Mouse (Mus musculus): ENCODE data around the gene Nwd2.

The Nwd2 gene

DNA sequence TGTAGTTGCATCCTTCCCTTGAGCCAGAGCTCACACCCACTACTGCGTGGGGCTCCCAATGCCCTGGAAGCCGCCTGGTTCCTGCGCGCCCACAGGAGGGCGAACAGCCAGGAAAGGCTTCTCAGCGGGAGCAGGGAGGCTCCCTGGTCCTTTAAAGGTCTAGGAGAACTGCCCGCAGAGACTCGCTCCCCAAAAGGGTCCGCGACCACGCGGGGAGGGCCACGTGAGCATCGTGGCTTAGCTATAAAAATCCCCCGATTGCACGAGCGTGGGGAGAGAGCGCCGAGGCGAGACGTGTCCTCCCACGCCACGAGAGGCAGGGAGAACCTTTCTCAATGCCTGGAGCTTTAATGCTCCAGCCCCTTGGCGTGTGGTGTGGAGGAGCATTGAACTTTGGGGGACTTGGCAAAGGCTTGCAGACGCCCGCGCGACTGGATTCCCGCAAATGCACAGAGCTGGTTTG is at the start of gene Nwd2:
Gene Nwd2 (plus strand): TSS at position 33 of the 463 bp plus-strand sequence.
- peak; percentile 16 to 20 for DNase-seq

GRCm38 (mm10) chr5:63607447-63607846 is 41.5 kb upstream of the Nwd2 start:
- DNase-seq: no peak

DNA sequence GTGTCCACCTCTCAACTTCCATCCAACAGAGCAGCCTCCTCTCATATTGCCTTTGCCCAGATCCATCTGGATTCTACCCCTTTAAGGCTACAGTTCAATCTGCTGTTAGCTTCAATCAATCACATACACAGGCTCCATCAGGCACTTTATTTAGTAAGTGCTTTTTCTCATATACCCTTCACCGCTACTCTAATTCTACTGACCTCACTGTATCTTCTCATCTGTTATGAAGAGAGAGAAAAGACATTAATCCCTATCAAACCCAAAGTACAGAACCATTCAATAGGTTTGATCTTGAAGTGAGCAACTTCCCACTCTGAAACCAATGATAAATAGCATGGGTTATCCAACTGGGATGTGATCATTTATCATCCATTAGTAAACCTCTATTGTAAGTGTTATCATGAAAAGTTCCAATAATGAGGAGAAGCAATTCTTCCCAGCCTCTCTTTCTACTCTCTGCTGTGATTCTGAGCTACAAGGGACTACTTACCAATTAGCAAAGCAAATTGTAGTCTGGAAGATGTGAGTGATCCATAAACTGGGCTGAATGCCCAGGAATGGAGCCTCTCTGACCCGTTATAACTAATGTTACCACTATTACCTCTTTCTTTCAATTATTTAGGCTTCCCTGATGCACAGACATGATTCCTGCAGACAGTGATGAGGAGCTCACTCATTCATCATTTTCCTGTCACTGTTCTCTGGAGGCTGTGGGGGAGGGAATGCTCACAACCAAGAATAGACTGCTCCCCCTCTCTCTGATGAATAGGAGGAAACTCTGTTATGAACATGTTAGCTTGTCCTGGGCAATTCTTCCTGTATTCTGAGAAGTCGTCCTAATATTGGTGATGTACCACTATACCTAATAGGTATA is 31.9 kb upstream of the Nwd2 start:
- DNase-seq: no peak

- DNase-seq: no peak
Observed at GRCm38 (mm10) chr5:63624123-63624522, 24.8 kb upstream of the Nwd2 start.

DNA sequence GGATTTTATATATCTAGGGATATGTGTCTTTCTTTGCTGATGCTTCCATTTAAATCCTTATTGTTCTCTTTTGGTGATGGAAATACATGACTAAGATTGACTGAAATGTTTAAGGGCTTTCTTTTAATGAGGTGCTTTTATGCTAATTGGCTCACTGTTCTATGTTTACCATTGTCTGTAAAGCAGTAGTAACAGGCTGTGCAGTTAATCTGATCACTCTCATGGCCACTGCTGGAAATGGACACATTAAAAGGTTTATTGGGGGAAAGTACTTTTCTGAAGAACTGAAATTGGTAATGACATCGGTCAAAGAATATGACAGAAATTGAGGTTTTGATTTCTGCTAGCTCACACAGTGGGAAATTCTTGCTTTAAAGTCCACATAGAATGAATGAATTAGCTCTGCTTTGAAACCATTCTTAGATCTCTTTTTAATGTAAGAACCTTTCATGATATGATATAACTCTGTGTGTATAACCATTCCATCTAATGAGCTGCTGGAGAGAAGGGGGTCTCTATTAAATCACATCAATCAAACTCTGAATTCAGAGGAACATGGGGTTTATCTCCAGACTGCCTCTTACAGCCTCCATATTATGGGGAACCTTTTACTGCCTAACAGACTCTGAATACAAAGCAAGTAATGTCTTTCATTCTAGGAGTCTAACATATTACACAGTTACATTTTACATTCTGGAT is 20.9 kb upstream of the Nwd2 start:
- no peak for DNase-seq

DNA sequence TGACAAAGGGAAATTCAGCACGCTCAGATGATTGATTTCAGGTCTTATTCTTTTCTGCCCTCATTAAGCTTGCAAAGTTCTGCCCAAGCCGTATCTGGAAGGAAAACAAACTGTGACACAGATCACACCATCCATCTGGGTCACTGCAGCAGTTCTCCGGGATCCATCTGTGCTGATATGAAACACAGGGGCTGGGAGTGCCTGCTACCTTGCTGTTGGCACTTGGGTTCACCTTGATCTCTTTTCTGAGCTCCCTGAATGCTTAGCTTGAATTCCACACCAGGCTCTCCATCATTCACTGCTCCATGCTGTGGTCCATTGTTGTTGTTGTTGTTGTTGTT is 20.4 kb upstream of the Nwd2 start:
- DNase-seq: peak; percentile 6 to 21

DNA sequence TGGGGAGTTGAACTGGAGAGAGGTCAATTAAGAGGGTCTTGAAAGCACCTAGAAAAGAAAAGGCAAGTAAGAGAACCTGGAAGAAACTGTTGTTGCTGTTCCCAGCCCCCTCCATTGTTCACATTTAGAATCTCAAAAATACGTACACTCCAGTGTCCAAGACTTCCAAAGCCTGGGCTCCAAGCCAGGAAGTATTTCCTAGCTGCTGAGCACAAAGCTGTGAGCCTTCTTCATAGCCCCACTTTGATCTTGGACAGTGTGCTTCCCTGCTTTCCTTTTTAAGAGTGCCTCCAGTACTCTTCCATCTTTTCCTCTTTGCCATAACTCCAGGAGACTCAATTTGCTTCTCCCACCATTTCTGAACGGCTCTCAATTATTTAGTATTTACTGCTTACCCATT is 14.3 kb upstream of the Nwd2 start:
- DNase-seq: peak in 1 of 2 experiments; percentile 11

- DNase-seq: peak in 1 of 2 experiments; percentile 15
Observed at GRCm38 (mm10) chr5:63648187-63648586, 715 bp upstream of the Nwd2 start.

DNA sequence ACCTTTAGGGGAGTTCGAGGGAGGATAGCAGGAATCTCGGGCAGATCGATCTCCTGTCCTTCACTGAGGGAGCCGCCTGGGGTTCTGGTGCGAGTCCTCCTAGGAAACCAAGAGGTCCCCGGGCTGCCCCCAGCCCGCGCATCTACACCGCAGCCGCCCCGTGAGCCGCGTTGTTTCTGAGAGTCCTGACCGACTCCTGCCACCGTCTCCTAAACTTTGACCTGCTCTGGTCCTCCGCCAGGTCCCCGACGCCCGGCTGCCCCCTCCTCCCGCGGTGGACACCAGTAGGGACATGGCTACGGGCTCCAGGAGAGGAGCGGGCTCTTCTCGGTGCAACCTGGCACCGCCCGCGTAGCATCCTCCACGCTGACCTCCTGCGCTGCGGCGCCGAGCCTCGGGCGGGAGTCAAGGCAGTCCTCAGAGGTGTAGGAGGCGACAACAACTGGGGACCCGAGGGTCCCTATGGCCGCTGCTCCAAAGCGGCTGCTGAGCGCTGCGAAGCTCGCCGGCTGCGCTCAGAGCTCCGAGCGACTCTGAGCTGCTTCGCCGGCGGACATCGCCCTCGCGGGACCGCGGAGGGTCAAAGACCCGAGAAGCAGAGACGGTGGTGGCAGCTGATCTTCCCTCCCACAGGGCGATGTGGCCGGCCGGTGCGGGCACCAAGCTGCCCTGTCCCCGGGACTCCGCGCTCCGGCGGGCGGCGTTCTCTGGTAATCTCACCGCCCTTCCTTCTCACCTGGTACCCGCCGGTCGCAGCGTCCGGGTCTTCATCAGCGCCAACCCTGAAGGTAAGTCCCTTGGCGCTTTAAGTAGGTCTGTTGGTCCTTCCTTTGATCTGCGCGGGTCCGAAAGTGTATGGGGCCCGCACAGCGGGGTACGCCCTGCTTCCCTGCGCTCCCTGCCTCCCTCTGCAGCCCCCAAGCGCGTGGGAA is 897 bp downstream of the Nwd2 start:
- DNase-seq: peak; percentile 30 to 40

DNA sequence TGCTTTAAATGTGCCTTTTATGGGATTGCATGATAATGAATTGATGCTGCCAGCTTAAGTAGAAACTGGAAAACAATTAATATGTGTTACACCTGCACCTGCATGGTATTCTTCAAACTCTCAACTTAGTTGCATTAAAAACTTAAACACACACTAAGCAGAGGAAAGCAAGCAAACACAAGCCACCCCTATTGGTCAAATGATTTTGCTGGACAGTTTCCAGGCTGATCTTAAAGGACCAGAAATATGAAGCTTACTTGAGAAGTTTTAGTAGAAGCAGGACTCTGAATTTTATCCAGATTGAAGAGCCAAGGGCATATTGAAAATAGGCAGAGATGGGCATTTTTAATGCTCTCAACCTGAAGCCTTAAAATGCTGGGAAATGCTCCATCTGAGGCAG is 2.9 kb downstream of the Nwd2 start:
- no peak for DNase-seq

DNA sequence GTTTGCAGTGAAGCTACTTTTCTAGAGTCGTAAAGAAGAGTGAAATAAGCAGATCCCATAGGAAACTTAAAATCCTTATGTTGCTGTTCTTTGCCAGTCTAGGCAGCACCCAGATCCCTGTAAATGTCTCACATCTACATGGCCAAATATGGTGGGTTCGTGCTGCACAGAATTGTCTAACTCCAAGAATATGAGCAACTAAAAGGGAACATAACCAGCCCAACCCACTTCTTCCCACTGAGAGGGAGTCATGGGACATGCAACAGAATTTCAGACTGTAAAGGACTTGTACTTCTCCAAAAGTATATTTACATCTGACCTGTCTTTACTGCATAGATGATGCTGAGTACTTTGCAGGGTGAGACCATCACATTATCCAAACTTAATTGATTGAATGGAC is 3.8 kb downstream of the Nwd2 start:
- DNase-seq: no peak

DNA sequence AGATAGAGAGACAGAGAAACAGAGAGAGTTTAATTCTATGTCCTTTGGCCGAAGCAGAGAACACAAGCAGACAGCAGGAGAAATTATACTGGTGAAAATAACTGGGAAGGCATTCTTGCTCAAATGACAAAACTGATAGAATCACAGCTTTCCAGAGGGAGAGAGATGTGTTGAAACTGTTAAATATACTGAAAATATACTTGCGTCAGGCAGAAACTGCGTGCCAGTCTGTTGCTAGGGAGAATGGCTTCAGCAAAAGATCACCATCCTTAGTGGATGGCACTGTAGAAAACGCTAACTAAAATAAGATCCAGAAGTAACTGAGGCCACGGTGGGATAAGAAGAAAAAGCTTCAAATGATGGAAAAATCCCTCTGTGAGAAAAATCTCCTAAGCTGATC is 18.0 kb downstream of the Nwd2 start:
- DNase-seq: no peak

DNA sequence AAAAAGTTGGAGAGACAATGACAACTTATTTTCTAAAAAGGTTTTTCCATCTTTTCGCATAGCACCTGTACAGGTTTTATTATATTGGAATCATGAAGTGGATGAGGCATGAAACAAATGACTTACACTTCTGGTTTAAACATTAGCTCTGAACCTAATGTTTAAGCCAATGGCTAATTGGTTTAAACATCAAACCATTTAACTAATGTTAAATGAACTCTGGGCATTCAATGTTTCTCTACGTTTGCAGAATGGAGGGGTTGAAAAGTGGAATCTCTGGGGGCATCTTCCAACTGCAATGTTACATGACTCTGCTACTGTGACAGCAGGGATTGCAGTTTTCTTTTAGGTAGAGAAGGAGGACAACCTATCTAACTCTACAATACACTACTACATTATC is 27.0 kb downstream of the Nwd2 start:
- no peak for DNase-seq

GRCm38 (mm10) chr5:63689084-63689483 is 40.2 kb downstream of the Nwd2 start:
- DNase-seq: no peak

DNA sequence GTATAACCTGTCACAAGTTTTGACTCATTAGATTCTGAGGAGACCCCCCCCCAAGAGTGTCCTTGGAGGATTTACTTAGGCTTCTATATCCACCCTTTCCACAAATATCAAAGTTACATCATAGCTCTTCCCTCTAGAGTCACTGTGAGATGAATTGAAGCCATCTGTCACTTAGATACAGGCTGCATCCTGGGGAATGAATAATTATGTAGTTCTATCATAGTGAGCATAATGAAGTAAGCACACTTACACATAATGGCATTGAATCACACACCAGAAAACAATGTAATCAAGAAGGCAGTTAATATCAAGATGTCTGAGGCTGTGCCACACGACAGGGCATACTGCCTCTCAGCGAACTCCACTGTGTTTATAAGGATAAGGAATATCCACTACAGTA is 47.9 kb downstream of the Nwd2 start:
- DNase-seq: no peak

DNA sequence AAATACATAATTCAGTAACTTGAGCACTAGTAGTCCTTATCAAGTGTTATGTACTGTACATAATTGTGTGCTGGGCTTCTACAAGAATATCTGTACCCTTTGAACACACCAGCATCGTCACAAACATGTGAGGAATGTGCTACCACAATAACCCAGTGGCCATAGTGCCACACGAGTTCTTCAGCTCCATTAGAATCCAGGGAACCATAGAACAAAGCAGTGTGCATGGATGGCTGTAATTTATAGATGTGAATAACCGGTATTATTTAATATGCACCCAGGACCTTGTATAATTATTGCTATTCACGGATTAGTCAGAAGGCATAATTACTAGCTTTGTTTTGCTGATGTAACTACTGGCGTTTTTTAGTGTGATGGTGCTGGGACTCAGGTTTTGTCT is 48.3 kb downstream of the Nwd2 start:
- no peak for DNase-seq

- DNase-seq: no peak
Observed at GRCm38 (mm10) chr5:63728955-63729354, 80.1 kb downstream of the Nwd2 start.

DNA sequence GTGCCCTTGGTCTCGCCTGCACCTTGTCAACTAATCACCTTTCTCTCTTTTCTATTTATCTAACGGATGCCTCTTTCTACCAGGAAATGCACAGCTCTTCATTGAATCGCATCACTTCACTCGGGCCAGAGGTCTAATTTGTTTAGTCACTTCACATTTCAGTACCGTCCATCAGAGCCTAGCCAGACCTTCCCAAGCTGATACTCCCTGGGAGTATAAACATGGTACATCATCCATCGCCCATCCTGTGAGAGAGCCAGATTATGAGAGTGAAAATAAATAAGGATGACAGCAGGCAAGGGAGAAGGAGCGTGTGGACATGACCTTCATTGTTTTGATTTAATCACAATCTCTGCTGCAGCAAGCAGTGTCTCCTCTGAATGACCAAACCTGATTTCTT is 86.6 kb downstream of the Nwd2 start:
- no peak for DNase-seq

GRCm38 (mm10) chr5:63743426-63743825 is 94.5 kb downstream of the Nwd2 start:
- DNase-seq: no peak

- no peak for DNase-seq
Observed at GRCm38 (mm10) chr5:63748299-63748698, 99.4 kb downstream of the Nwd2 start.

- DNase-seq: no peak
Observed at GRCm38 (mm10) chr5:63748759-63749158, 99.9 kb downstream of the Nwd2 start.

DNA sequence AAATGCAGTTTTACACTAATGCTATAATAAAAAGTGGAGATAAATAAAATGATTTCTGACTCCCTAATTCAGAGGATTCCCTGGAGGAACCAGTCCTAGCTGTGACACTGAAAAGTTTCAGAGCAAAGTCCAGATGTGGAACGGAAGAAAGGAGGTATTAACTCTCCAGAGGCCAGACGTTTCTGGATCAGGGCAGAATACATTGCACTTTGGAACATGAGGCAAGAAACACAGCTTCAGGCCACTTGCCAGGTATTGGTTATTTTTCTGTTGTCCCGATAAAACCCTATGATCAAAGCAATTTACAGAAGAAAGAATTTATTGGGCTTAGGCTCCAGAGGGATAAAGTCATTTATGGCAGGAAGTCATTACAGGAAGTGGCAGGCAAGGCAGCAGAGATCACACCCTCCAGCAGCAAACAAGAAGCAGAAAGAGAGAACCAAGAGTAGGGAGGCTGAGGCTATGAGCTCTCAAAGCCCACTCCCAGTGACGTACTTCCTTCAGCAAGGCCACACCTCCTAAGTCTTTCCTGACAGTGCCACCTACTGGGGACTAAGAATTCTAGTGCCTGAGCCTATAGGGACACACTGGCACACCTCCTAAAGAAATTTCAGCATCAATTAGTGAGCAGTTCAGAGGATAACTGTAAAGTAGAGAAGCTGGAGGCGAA is 106.3 kb downstream of the Nwd2 start:
- DNase-seq: no peak

- no peak for DNase-seq
Observed at GRCm38 (mm10) chr5:63755938-63756337, 107.0 kb downstream of the Nwd2 start.

All from cerebellum, postnatal 25 days (tissue).